Mouse (Mus musculus): ENCODE measurements around the gene Bmp2k. TPM values are rescaled to one million over a fixed set of nuclear protein-coding genes. Genes with fewer than 3 reads are reported as not detected.

The Bmp2k gene
- total RNA-seq, 2 experiments from 2014 or later: 9.6 to 12.9 TPM

GRCm38 (mm10) chr5:96962252-96962933, 35.1 kb upstream of the Bmp2k start:
- DNase-seq: no peak
- Histone ChIP-seq H3K4me3 (no peak overlapping the region), H3K27ac (no peak overlapping the region)
- intact Hi-C loops (cut with DNase I): no loop called here
- no peak for TF ChIP-seq CTCF (IDR thresholded peaks at IDR 0.05)

- intact Hi-C loops (cut with DNase I): no loop called here
- no peak for TF ChIP-seq CTCF (IDR thresholded peaks at IDR 0.05)
- no peak for DNase-seq
- Histone ChIP-seq H3K4me3 (no peak overlapping the region), H3K27ac (no peak overlapping the region)
These were observed 34.6 kb upstream of the Bmp2k start for GRCm38 (mm10) chr5:96962934-96963301.

- intact Hi-C loops (cut with DNase I): no loop called here
- no peak for TF ChIP-seq CTCF (IDR thresholded peaks at IDR 0.05)
- Histone ChIP-seq H3K27ac (no peak overlapping the region), H3K4me3 (peak overlapping the region; percentile 51)
- no peak for DNase-seq
These were observed 33.1 kb upstream of the Bmp2k start for GRCm38 (mm10) chr5:96964062-96965028.

- TF ChIP-seq CTCF (IDR thresholded peaks at IDR 0.05): no peak
- H3K4me3 ChIP-seq: peak overlapping the region; percentile 51
- no peak for DNase-seq
- intact Hi-C loops (cut with DNase I): no loop called here
- no peak overlapping the region for H3K27ac ChIP-seq
These were observed 32.5 kb upstream of the Bmp2k start for GRCm38 (mm10) chr5:96965029-96965403.

GRCm38 (mm10) chr5:96965503-96965902, 32.0 kb upstream of the Bmp2k start:
- Histone ChIP-seq H3K27ac (no peak overlapping the region), H3K4me3 (no peak overlapping the region)
- TF ChIP-seq CTCF (IDR thresholded peaks at IDR 0.05): no peak
- no peak for DNase-seq
- intact Hi-C loops (cut with DNase I): no loop called here

- no peak overlapping the region for H3K27ac ChIP-seq
- intact Hi-C loops (cut with DNase I): no loop called here
- no peak for DNase-seq
- no peak overlapping the region for H3K4me3 ChIP-seq
- TF ChIP-seq CTCF (IDR thresholded peaks at IDR 0.05): no peak
These were observed 28.9 kb upstream of the Bmp2k start for GRCm38 (mm10) chr5:96968628-96969027.

GRCm38 (mm10) chr5:96969032-96969431, 28.5 kb upstream of the Bmp2k start:
- TF ChIP-seq CTCF (IDR thresholded peaks at IDR 0.05): no peak
- no peak overlapping the region for H3K4me3 ChIP-seq
- no peak overlapping the region for H3K27ac ChIP-seq
- intact Hi-C loops (cut with DNase I): no loop called here
- no peak for DNase-seq

- DNase-seq: no peak
- no peak overlapping the region for H3K4me3 ChIP-seq
- intact Hi-C loops (cut with DNase I): no loop called here
- TF ChIP-seq CTCF (IDR thresholded peaks at IDR 0.05): no peak
- peak overlapping the region; percentile 46; the same call in 1 of the 2 replicates for H3K27ac ChIP-seq
These were observed 27.6 kb upstream of the Bmp2k start for GRCm38 (mm10) chr5:96969705-96970471.

- Histone ChIP-seq H3K27ac (peak overlapping the region; percentile 46; the same call in 1 of the 2 replicates), H3K4me3 (no peak overlapping the region)
- TF ChIP-seq CTCF (IDR thresholded peaks at IDR 0.05): no peak
- no peak for DNase-seq
- intact Hi-C loops (cut with DNase I): no loop called here
These were observed 27.0 kb upstream of the Bmp2k start for GRCm38 (mm10) chr5:96970472-96970848.

- no peak for DNase-seq
- Histone ChIP-seq H3K27ac (no peak overlapping the region), H3K4me3 (no peak overlapping the region)
- intact Hi-C loops (cut with DNase I): no loop called here
- TF ChIP-seq CTCF (IDR thresholded peaks at IDR 0.05): no peak
These were observed 24.9 kb upstream of the Bmp2k start for GRCm38 (mm10) chr5:96972474-96973130.

- no peak overlapping the region for H3K4me3 ChIP-seq
- no peak overlapping the region for H3K27ac ChIP-seq
- TF ChIP-seq CTCF (IDR thresholded peaks at IDR 0.05): no peak
- intact Hi-C loops (cut with DNase I): no loop called here
- DNase-seq: no peak
These were observed 23.8 kb upstream of the Bmp2k start for GRCm38 (mm10) chr5:96973714-96974113.

- no peak for TF ChIP-seq CTCF (IDR thresholded peaks at IDR 0.05)
- DNase-seq: no peak
- H3K4me3 ChIP-seq: no peak overlapping the region
- intact Hi-C loops (cut with DNase I): no loop called here
- H3K27ac ChIP-seq: no peak overlapping the region
These were observed 22.8 kb upstream of the Bmp2k start for GRCm38 (mm10) chr5:96974661-96975060.

All from gastrocnemius, adult 2 months (tissue).